Mouse (Mus musculus) heart, postnatal 0 days (tissue): Measurements from ENCODE around the gene Il9.

Experiments used
- CTCF ChIP-seq: IDR thresholded peaks from 2 replicates; pipeline ENCODE4 v1.5.1; 2016; ENCODE audit warnings: antibody characterized with exemption, control low read depth, low read depth
- EP300 ChIP-seq: IDR thresholded peaks from 2 replicates; pipeline ENCODE4 v1.6.1; 2016; ENCODE audit warnings: antibody characterized with exemption, low read depth

DNA sequence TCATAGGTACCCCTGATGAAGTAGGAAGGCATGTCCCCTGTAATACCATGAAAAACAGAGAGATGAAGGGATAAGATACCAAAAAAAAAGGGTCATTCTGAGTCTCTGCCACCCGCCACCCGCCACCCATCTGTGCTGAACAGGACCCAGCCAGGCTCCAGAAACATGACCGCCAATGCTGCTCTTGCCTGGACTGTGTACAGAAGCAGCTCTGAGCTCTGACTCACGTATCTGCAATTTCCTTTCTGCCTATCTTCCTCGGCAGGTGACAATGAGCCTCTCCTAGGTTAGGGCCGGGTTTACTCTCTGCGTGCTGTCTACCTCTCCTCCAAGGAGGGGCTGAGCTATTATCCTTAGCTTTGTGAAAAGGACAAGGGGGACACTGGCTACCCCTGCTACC, 38.6 kb downstream of the Il9 start:
- TF ChIP-seq CTCF (no peak), EP300 (no peak)
